Mouse (Mus musculus): ENCODE measurements around the gene Wfdc2. TPM values are rescaled to one million over a fixed set of nuclear protein-coding genes. Genes with fewer than 3 reads are reported as not detected.

Wfdc2 gene
- polyA plus RNA-seq, 1 experiment from 2014 or later, result 2.2 TPM

DNA sequence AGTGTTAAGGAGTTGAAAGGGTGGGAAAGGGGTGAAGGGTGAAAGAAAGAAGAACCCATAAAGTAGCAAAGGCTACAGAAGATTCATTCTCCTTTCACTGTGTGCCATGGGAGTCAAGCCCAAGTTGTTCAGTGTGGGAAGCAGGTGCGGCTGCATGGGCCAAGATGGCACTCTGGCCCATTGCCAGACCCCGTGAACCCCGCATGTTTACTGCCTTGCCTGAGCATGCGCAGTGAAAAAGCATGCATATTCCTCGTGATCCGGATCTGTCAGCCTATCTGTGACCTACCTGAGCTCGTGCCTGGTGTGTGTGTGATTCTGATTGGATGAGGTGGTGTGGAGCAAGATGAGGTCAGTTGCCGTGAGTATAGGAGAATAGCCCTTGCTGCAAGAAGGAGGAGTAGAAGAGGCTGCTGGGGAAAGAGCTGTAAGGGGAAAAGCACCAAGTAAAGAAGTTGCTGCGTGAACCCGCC is 38.9 kb upstream of the Wfdc2 start:
- no peak for ATAC-seq (ENCODE audit: low read depth)
- peaks cover 5% of the 10 kb centered on the region; the same call in 1 of the 2 replicates for H3K4me1 ChIP-seq (replicated peaks)
- no peak overlapping the region for H3K27ac ChIP-seq (replicated peaks)
- no peak overlapping the region for H3K9ac ChIP-seq
- no peak overlapping the region for H3K4me3 ChIP-seq
- H3K27me3 ChIP-seq, result peaks cover 8% of the 10 kb centered on the region; the same call in 1 of the 2 replicates
- H3K9me3 ChIP-seq, result peaks cover 15% of the 10 kb centered on the region
- no peak overlapping the region for H3K4me2 ChIP-seq
- whole genome bisulfite sequencing, result 78% methylated on average over 10 of the region's 10 CpGs
- H3K36me3 ChIP-seq, result no peaks in the 10 kb centered on the region

DNA sequence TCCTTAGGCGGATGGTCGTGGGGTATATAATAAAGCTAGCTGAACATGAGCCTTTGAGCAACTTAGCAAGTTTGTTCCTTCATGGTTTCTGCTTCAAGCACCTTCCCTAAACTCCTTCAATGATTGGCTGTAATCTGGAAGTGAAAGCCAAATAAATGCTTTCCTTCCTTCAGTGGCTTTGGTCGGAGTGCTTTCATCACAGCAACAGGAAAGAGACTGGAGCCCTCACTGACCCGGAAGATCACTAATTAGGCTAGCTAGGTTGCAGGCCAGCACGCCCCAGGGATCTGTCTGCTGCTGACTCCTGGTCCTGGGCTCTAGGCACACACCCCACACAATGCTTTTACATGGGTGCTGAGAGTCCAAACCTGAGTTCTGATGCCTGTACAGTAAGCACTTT is 33.7 kb upstream of the Wfdc2 start:
- 76% methylated on average over 5 of the region's 5 CpGs for WGBS
- H3K36me3 ChIP-seq, result no peaks in the 10 kb centered on the region
- peaks cover 15% of the 10 kb centered on the region for H3K9me3 ChIP-seq
- no peaks in the 10 kb centered on the region for H3K4me1 ChIP-seq (replicated peaks)
- H3K4me3 ChIP-seq, result no peak overlapping the region
- H3K27ac ChIP-seq (replicated peaks), result no peak overlapping the region
- no peaks in the 10 kb centered on the region for H3K27me3 ChIP-seq
- ATAC-seq (ENCODE audit: low read depth), result no peak
- H3K9ac ChIP-seq, result no peak overlapping the region
- no peak overlapping the region for H3K4me2 ChIP-seq

DNA sequence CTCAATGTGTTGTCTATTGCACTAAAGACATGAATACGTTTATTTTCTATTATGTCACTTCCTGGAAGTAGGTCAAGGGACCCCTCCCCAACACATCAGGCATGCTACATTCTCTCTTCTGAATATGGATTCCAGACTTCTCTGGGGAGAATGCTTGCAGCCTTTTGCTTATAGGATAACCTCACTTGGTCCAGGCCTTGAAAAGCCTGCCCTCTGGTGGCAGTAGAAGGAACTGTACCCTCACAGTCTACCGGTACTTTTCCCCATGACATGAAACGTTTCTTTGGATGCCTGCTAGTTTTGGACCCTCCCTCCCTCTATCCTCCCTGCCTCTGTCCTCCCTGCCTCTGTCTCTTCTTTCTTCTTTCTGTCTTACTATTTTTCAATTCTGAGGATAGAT is 31.0 kb upstream of the Wfdc2 start:
- Histone ChIP-seq H3K4me2 (no peak overlapping the region), H3K4me1 (replicated peaks) (no peaks in the 10 kb centered on the region), H3K36me3 (no peaks in the 10 kb centered on the region), H3K9ac (no peak overlapping the region), H3K4me3 (no peak overlapping the region), H3K27ac (replicated peaks) (no peak overlapping the region), H3K27me3 (no peaks in the 10 kb centered on the region), H3K9me3 (peaks cover 7% of the 10 kb centered on the region)
- WGBS, result 3% methylated on average over 3 of the region's 3 CpGs
- no peak; the same call in 1 of the 2 replicates for ATAC-seq (ENCODE audit: low read depth)

DNA sequence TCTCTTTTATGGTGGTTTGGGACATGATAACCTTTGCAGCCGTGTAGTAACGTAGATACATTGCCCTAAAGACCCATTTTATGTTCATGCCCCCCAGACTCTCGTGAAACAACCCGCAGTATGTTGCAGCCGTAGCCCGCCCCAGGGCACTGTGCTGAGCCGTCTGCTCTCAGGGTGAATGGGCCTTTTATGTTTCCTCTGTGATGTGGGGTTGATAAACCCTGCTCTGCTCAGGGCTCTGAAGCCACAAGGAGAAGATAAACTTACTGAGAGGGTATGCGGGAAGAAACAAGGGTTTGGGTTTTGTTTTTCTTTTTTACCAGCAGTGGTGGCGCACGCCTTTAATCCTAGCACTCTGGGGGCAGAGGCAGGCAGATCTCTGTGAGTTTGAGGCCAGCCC is 27.9 kb upstream of the Wfdc2 start:
- Histone ChIP-seq H3K4me1 (replicated peaks) (no peaks in the 10 kb centered on the region), H3K4me3 (no peak overlapping the region), H3K9me3 (no peaks in the 10 kb centered on the region), H3K9ac (no peak overlapping the region), H3K27me3 (no peaks in the 10 kb centered on the region), H3K27ac (replicated peaks) (no peak overlapping the region), H3K4me2 (no peak overlapping the region), H3K36me3 (no peaks in the 10 kb centered on the region)
- ATAC-seq (ENCODE audit: low read depth), result no peak
- 65% methylated on average over 10 of the region's 10 CpGs for whole genome bisulfite sequencing

DNA sequence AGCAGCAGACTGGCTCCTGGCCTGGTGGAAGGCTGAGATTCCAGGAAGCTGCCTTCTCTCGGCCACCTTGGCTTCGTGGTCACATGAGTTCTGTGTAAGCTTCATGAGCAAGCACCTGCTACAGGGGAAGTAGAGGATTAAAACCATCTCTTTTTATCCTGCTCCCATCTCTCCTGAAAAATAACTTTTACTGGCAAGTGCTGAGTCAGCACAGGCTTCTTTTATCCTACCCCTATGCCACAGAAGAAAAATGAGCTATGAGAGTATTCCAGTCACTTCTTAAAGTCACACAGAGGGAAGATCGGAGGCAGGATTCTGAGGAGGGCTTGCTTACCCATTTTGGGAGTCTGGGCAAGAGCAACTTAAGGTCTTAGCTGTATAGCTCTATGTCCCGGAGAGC is 25.2 kb upstream of the Wfdc2 start:
- Histone ChIP-seq H3K4me2 (no peak overlapping the region), H3K27ac (replicated peaks) (no peak overlapping the region), H3K4me3 (no peak overlapping the region), H3K4me1 (replicated peaks) (no peaks in the 10 kb centered on the region), H3K9ac (no peak overlapping the region), H3K27me3 (no peaks in the 10 kb centered on the region), H3K9me3 (no peaks in the 10 kb centered on the region), H3K36me3 (no peaks in the 10 kb centered on the region)
- 86% methylated on average over 4 of the region's 4 CpGs for WGBS
- ATAC-seq (ENCODE audit: low read depth), result no peak

DNA sequence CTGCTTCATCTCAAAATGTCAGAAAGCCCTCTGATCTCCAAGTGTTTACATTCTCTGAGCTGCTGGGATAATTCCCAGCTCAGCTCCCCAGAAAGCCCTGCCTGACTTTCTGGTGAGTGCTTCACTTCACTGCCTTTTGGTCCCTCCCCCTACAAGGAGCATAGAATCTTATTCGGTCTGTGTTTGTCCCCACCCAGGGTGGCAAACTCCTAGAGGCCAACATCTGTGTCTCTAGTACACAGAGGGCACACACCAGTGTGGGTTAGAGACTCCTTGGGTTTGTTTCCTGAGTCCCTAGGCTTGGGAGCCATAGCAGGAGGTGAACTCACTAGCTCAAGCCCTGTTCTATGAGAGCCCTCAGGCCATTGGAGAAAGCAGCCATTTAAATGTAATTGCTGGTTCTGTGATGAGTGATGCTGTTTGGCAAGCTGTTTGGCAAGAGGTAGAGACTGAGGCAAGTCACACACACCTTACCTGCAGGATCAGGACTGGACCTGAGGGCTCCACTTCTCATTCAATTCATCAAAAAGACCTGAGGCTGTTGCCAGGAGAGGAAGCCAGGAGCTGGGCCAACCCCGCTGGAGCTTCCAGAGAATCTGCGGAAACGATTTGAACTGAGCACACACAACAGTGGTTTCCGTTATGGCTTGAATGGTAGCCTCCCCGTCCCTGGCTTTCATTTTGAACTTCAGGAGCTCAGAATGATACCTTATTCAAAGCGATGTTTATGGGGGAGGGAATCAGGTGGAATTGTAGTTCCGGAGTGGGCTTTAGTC is 21.4 kb upstream of the Wfdc2 start:
- H3K9ac ChIP-seq, result no peak overlapping the region
- WGBS, result 56% methylated on average over 8 of the region's 8 CpGs
- no peak overlapping the region for H3K4me3 ChIP-seq
- H3K27ac ChIP-seq (replicated peaks), result no peak overlapping the region
- no peaks in the 10 kb centered on the region for H3K4me1 ChIP-seq (replicated peaks)
- no peaks in the 10 kb centered on the region for H3K27me3 ChIP-seq
- H3K4me2 ChIP-seq, result no peak overlapping the region
- H3K36me3 ChIP-seq, result no peaks in the 10 kb centered on the region
- no peaks in the 10 kb centered on the region for H3K9me3 ChIP-seq
- ATAC-seq (ENCODE audit: low read depth), result no peak

DNA sequence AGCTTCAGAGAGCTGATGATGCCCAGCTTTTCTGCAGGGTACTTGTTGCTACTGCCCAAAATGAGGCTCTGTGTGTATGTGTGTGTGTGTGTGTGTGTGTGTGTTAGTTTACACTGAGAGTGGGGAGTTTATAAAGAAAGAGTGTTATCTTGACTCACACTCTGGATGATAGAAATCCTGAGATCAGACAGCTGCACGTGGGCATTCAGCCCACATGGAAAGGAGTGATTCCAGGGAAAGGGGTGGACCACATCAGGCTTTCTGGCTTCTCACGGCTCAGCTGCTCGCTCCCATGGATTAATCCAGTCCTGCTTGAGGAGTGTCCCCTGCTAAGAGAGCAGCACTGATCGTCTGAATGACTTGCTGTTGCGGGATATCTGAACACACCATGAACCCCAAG is 20.1 kb upstream of the Wfdc2 start:
- no peaks in the 10 kb centered on the region for H3K36me3 ChIP-seq
- H3K27ac ChIP-seq (replicated peaks), result no peak overlapping the region
- H3K9me3 ChIP-seq, result no peaks in the 10 kb centered on the region
- ATAC-seq (ENCODE audit: low read depth), result no peak
- H3K4me2 ChIP-seq, result no peak overlapping the region
- H3K27me3 ChIP-seq, result no peaks in the 10 kb centered on the region
- H3K9ac ChIP-seq, result no peak overlapping the region
- WGBS, result 84% methylated on average over 5 of the region's 5 CpGs
- H3K4me3 ChIP-seq, result no peak overlapping the region
- no peaks in the 10 kb centered on the region for H3K4me1 ChIP-seq (replicated peaks)

DNA sequence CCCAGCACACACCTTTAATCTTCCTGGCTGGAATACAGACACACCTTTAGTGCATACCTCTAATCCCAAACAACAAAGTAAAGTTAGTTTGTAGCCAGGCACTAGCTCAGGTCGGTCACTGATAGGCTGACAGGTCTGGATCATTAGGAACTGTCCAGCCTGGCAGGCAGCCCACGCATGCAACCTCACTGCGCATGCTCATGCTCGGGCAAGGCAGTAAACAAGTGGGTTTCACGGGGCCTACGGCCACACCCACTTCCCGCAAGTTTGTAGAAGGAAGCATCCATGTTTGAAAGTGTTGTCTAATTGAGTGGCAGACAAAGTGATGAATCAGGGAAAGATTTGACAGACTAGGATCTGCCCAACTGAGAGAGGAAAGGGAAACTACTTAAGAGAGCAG is 19.6 kb upstream of the Wfdc2 start:
- ATAC-seq (ENCODE audit: low read depth), result no peak
- 84% methylated on average over 7 of the region's 7 CpGs for WGBS
- Histone ChIP-seq H3K4me1 (replicated peaks) (no peaks in the 10 kb centered on the region), H3K36me3 (no peaks in the 10 kb centered on the region), H3K9ac (no peak overlapping the region), H3K27me3 (no peaks in the 10 kb centered on the region), H3K4me3 (no peak overlapping the region), H3K27ac (replicated peaks) (no peak overlapping the region), H3K4me2 (no peak overlapping the region), H3K9me3 (no peaks in the 10 kb centered on the region)

DNA sequence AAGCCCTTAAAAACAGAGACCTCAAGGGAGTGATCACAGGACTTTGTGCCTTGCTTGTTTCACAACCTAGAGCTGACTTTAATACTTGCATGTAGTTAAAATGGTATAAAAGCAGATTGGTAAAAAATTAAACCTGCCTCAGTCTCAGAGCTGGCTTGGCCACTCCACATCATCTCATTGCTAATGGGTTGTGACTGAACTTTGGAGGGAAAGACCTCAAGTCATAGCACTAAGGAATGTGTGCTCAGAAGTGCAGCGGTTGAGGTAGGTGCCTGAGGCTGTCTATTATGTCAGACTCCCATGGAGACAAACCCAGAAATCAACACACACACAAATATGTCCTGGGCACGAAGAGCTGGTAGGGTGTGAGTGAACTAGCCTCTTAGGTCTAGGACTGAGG is 18.5 kb upstream of the Wfdc2 start:
- no peak overlapping the region for H3K4me2 ChIP-seq
- no peaks in the 10 kb centered on the region for H3K9me3 ChIP-seq
- 82% methylated on average over 2 of the region's 2 CpGs for WGBS
- H3K4me1 ChIP-seq (replicated peaks), result no peaks in the 10 kb centered on the region
- no peak for ATAC-seq (ENCODE audit: low read depth)
- H3K36me3 ChIP-seq, result no peaks in the 10 kb centered on the region
- no peaks in the 10 kb centered on the region for H3K27me3 ChIP-seq
- H3K27ac ChIP-seq (replicated peaks), result no peak overlapping the region
- H3K9ac ChIP-seq, result no peak overlapping the region
- H3K4me3 ChIP-seq, result no peak overlapping the region

DNA sequence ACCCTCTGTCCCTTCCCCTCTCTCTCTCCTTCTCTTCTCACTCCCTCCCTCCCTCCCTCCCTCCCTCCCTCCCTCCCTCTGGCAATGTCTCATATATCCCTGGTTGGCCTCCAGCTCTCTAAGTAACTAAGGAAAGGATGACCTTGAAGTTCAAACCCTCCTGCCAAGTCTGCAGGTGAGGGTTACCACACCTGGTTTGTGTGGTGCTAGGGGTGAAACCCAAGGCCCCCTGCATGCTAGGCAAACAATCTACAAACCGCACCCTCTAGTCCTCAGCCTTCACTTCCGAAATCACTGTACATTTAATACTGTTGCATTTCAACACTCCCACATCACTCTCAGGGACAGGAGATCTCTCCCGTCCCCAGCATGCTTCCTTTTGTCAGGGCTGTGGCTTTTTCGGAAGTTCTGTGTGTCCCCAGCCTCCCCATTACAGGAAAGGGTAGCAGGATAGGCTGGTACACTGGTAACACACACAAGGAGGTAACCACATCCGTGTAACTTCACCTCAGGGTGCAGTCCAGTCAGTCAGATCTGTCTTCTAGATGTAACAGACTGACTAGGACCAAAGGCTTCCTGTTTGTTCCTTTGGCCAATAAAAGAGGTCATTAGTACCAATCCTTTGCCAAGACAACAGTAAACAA is 17.6 kb upstream of the Wfdc2 start:
- Histone ChIP-seq H3K4me2 (no peak overlapping the region), H3K4me3 (no peak overlapping the region), H3K9ac (no peak overlapping the region), H3K27me3 (0 out of 2 replicates have a peak, but pooled peaks cover 3% of the 10 kb centered on the region), H3K4me1 (replicated peaks) (no peaks in the 10 kb centered on the region), H3K27ac (replicated peaks) (no peak overlapping the region), H3K9me3 (no peaks in the 10 kb centered on the region), H3K36me3 (no peaks in the 10 kb centered on the region)
- WGBS, result 62% methylated on average over 5 of the region's 5 CpGs
- no peak for ATAC-seq (ENCODE audit: low read depth)

DNA sequence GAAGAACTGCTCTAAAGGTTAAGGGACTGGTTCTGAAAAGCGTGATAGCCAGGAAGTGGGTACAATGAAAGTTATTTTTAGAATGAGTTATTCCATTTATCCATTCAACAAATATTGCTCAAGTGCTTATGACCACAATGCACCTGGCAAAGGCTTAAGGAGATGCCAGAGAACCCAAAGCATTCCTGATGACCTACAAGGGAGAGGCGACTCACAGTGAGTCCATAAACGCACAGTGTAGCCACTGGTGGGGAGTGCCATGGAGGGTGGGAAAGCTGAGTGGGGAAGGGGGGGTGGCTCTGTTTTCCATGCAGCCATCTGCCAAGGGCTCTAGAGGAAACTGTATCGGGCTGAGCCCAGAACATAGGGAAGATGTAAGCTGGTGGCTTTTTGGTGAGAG is 12.9 kb upstream of the Wfdc2 start:
- ATAC-seq (ENCODE audit: low read depth), result no peak
- no peaks in the 10 kb centered on the region for H3K36me3 ChIP-seq
- no peak overlapping the region for H3K27ac ChIP-seq (replicated peaks)
- no peak overlapping the region for H3K4me2 ChIP-seq
- 56% methylated on average over 4 of the region's 4 CpGs for WGBS
- H3K27me3 ChIP-seq, result 0 out of 2 replicates have a peak, but pooled peaks cover 4% of the 10 kb centered on the region
- H3K4me1 ChIP-seq (replicated peaks), result 0 out of 2 replicates have a peak, but pooled peaks cover 7% of the 10 kb centered on the region
- no peaks in the 10 kb centered on the region for H3K9me3 ChIP-seq
- H3K4me3 ChIP-seq, result no peak overlapping the region
- H3K9ac ChIP-seq, result no peak overlapping the region

DNA sequence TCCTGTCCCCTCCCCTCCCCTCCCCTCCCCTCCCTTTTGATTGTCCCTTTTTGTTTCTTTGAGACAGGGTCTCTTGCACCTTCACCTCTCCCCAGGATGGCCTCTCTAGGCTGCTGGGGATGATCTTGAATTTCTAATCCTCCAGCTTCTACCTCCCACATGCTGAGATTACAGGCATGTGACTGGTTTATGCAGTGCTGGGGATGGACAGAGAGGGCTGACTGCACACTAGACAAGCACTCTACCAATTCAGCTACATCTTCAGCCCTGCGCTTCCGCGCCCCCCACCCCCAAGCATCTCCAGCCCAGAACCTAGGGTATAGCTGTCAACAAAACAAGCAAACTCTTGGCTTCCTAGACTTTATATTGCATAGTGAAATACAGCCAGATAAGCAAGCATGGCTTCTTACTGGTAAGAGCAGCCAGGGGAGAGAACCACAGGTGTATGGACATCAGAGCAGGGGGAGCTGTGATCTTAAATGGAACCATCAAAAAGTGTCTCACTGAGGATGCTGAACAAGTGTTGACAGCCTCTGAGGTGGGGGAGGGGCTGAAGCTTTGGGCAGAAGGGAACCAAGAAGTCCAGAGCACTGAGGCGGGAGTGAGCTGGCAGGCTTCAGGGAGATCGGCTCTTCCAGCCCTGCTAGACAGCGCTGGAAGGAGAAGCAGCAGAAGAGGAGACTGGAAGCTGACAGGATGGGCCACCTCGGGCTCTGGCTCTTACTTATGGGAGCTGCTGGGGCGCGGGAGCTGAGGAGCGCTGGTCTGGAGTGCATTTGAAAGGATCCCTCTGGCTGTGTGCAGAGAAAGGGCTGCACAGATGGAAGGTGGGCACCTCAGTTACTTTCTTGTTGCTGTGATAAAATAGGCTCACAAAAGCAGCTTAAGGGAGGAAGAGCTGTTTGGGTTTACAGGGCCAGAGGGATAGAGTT is 12.0 kb upstream of the Wfdc2 start:
- H3K27me3 ChIP-seq, result 0 out of 2 replicates have a peak, but pooled peaks cover 4% of the 10 kb centered on the region
- H3K9ac ChIP-seq, result no peak overlapping the region
- H3K4me1 ChIP-seq (replicated peaks), result 0 out of 2 replicates have a peak, but pooled peaks cover 7% of the 10 kb centered on the region
- H3K27ac ChIP-seq (replicated peaks), result no peak overlapping the region
- no peak overlapping the region for H3K4me3 ChIP-seq
- 27% methylated on average over 10 of the region's 10 CpGs for WGBS
- no peak overlapping the region for H3K4me2 ChIP-seq
- no peak for ATAC-seq (ENCODE audit: low read depth)
- no peaks in the 10 kb centered on the region for H3K36me3 ChIP-seq
- H3K9me3 ChIP-seq, result no peaks in the 10 kb centered on the region
